Mouse (Mus musculus): ENCODE measurements around the gene Prkd2.

The Prkd2 gene

GRCm38 (mm10) chr7:16842645-16843063 is at the start of gene Prkd2:
Gene Prkd2 (plus strand): TSS chr7:16842902.
- DNase-seq (ENCODE audit: low spot score in 2 of 2) = peak; percentile 85 to 89

DNA sequence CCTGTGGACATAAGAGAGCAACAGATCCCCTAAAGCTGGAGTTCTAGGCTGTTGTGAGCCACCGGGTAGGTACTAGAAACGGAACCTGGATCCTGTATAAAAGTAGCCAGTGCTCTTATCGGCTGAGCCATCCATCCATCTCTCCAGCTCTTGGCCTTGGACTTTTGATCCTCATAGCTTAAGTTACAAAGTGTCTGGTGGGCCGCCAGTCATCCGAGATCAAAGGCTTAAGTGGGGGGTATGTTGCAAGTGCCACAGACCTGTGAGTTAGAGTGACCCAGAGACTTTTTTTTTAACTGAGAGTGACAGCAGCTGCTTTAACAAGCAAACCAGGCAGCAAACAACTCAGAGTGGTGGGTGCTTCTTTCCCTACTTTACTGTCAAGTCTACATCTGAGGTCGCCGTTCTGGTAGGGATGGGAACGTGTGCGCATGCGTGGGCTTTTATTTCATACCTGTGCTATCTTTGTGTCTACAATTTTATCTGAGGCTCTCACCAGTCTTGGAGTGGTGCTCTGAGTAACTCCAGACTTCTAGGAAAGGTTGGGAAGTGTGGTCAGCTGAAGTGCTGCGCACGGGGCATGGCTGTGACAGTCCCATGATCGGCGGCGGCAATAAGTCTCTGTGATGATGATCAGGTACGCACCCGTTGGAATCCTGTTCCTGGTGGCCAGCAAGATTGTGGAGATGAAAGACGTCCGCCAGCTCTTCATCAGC is 49.5 kb upstream of the Prkd2 start:
- no peak for DNase-seq (ENCODE audit: low spot score in 2 of 2)

DNA sequence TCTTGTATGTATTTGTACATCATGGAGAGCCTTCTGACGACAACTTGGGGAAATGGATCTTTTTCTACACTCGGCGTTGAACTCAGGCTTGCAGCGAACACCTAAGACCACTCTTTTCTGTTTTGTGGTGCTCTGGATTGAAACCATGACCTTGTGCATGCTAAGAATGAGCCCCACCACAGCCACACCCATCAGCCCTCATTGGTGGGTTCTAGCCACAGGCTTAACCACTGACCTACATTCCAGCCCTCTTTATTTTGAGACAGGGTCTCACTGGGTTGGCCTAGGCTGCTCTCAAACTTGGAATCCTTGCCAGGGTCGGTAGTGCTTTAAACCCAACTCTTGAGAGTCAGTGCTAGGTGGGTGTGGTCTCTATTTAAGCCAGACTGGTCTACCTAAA is 47.8 kb upstream of the Prkd2 start:
- DNase-seq (ENCODE audit: low spot score in 2 of 2) = no peak

DNA sequence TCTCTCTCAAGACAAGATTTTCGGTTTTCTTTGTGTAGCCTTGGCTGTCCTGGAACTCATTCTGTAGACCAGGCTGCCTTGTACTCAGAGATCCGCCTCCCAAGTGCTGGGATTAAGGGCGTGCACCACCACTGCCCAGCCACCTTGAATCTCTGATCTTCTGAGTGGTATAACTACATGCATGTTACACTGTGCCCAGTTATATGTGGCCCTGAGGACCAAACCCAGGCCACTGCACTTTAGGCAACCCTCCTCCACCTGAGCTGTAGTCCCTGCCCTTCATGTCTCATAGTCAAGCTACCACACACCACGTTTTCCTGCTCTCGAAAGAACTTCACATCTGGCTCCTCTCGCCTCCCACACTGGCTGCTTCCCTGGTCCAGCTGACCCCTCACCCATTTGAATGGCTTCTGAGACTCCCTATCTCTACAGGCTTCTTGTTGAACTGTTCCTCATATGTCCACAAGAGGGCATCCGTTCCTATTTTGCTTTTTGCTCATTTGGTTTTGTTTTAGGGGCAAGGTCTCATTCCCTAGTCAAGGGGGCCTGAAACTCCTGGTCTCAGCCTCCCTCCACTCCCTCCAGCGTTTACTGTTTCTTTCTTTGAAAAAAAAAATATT is 38.2 kb upstream of the Prkd2 start:
- DNase-seq (ENCODE audit: low spot score in 2 of 2) = no peak

GRCm38 (mm10) chr7:16807936-16808335 is 34.8 kb upstream of the Prkd2 start:
- DNase-seq (ENCODE audit: low spot score in 2 of 2) = no peak

DNA sequence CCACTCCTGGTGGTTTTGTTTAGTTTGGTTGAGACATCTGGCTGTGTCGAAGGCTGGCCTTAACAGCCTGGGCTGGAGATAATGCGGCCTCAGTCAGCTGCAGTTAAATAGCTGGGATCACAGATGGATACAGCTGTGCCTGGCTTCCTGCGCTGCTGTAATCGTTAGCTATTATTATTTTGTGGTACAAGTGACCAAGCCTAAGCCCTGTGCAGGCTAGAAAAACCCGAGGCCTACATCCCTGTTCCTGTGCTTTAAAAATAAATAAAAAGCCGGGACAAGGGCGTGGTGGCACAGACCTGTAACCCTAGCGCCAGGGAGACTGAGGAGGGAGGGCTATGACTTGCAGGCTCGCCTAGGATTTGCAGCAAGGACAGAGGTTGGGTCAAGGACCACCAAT is 34.1 kb upstream of the Prkd2 start:
- DNase-seq (ENCODE audit: low spot score in 2 of 2) = no peak

DNA sequence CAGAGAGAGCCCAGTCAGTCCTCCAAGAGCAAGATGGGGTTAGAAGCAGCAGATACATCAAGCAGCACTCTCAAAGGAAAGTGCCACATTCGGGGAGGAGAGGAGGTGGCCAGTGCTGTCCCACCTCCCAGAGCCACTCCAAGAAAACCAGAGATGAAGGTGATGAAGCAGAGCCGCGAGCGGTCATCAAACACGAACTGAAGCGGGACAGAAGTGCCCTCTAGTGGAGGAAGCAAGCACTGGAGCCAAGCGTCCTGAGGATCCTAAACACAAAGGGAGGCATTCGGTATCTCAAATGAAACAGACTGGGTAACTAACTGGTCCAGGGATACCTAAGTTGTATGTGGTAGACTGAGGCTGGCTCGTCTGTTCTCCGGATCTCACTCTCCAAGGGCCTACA is 33.0 kb upstream of the Prkd2 start:
- DNase-seq (ENCODE audit: low spot score in 2 of 2) = peak; percentile 74 to 85

DNA sequence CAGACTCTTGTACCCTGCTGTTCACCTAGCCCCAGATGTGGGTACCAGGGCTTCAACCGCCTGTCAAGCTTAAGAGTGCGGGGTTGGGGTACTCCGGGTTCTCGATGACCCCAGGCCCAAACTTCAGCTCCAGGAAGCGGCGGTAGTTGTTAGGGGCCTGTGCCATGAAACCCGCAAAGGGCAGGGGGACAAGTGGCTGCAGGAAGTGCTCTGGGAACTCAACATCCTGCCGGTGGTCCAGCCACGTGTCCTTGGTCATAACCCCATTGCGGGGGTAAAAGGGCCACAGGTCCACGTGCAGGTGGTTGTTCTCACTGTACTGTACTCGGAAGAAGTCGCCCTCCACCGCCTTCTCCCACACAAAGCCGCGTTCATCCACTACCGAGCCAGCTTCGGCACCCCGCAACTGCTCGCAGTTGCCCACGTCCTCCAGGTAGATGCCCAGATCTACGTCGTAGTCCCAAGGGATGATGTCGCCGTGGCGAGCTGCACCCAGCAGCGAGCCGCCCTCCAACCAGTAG is 32.2 kb upstream of the Prkd2 start:
- no peak for DNase-seq (ENCODE audit: low spot score in 2 of 2)

DNA sequence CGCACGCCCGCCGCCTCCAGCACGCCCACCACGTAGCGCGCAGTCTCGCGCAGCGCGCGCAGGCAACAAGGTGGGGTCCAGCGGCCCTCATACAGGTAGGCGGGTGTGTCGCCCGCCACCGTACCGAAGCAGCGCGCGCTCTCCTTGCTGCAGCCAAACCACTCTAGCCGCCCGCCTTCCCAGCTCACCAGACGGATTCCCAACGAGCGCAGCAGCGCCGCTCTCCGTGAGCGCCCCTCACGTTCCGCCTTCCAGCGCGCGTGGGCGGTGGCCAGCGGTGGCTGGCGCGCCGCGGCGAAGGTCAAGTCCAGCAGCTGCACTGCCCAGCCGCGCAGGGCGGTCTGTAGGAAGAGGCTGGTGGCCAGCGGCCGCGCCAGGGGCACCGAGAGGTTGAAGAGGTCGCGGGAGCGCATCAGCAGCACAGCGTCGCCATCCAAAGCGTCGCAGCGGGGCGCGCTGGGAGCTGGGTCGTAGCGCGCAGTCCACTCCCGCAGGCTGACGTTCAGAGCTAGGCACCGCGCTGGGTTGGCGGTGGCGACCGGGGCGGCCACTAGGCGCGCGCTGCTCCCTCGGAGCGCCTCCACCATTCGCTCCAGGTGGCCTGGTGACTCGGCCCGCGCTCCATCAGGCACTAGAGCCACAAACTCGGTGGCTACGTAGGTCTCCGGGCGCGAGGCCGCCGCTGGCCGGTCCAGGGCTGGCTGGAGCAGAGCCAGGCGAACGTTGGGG is 31.6 kb upstream of the Prkd2 start:
- DNase-seq (ENCODE audit: low spot score in 2 of 2) = peak; percentile 55 to 61

DNA sequence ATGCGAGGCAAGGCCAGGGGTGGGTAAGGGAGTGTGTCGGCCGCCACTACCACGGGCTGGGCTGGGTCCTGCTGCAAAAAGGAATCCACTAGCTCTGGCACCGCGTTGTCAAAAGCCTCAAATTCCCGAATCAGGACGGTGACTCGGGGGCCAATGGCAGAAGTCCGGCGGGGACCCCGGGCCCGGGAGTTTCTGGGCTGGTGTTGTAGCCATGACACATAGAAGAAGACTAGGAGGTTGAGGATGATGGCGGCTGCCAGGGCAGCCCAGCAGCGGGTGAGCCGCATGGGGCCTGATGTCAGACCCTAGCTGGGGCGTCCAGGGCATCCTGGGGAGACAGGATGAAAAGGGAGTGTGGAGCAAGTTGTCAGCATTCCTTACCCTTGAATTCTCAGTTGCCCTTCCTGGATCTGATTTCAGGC is 31.0 kb upstream of the Prkd2 start:
- no peak for DNase-seq (ENCODE audit: low spot score in 2 of 2)

- no peak for DNase-seq (ENCODE audit: low spot score in 2 of 2)
Observed at GRCm38 (mm10) chr7:16812505-16812904, 30.2 kb upstream of the Prkd2 start.

DNA sequence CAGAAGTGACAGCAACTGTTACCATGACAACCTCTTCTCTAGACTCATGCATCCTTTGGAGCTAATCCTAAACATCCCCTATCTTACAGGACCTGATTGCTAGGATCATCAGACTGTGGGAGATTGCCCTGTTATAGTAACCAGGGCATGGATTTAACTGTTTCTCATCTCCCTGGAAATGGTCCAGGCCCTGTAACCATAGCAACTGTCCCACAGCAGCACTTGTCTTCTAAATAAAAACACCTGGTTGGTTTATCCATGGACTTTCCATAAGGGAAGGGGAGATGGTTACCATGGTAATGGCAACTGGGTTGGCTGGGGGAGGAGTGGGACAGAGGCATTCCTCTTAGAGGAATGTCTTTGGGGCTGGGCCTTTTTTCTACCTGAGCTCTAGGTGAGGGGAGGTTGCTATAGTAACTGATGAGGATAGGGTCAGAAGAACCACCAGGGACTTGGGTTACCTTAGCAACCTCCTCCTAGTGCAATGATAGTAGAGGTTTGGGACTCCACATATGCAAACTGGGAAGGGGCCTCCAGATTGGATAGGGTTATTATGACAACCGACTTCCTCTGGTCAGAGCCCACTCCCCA is 27.3 kb upstream of the Prkd2 start, which contains the start of gene Strn4:
Gene Strn4, plus strand, starts transcription at position 539 of the 591 bp plus-strand sequence.
- peak; percentile 46 to 50 for DNase-seq (ENCODE audit: low spot score in 2 of 2)

- DNase-seq (ENCODE audit: low spot score in 2 of 2) = peak; percentile 70 to 74
Observed at GRCm38 (mm10) chr7:16816078-16816474, 26.6 kb upstream of the Prkd2 start.

DNA sequence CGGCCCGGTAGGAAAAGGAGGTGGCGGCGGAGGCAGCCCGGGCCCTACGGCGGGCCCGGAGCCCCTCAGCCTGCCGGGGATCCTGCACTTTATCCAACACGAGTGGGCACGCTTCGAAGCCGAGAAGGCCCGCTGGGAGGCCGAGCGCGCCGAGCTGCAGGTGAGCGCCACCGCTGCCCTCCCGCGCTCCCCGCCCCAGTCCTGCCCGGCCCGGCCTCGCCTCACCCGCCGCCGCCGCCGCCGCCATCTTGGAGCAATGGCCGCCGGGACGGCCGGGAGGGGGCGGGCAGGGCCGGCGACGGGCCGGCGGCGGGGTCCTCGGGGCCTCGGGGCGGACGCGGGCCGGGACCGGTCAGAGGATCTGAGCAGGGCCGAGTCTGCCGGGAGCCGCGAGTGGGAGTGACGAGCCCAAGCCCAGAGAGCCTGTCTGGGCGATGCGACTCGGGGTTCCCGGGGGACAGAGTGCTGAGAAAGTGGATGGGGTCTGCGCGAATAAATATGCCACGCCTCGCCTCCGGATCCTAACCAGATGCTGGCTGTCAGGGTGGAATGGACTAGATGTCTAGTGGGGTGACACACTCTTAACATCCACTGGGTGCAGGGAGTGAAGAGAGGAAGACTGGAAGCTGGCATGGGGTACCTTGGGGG is 26.1 kb upstream of the Prkd2 start, which contains the start of gene Fkrp:
Gene Fkrp, minus strand, starts transcription at position 258 of the 648 bp plus-strand sequence.
- no peak for DNase-seq (ENCODE audit: low spot score in 2 of 2)

GRCm38 (mm10) chr7:16817693-16818092 is 25.0 kb upstream of the Prkd2 start:
- peak; percentile 50 to 62 for DNase-seq (ENCODE audit: low spot score in 2 of 2)

DNA sequence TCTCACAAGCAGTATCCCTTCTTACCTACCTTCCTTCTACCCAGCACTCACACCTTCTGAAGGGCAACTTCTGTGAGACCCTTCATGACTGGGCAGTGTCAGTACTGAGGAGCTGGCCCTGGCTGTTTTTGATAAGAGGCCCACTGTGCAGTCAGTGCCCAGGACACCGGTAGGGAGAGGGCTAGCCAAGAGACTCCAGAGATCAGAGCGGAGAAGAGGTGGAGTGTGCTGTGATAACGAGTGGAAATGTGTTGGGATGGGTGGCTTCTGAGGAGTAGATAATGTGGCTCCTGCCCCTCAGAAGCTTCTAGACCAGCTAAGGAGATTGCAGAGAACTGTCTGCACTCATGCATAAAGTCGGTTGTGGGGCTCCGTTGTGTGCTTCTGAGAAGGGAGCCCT is 22.9 kb upstream of the Prkd2 start:
- DNase-seq (ENCODE audit: low spot score in 2 of 2) = no peak

- DNase-seq (ENCODE audit: low spot score in 2 of 2) = no peak
Observed at GRCm38 (mm10) chr7:16820271-16820763, 22.4 kb upstream of the Prkd2 start.

GRCm38 (mm10) chr7:16821091-16821490 is 21.6 kb upstream of the Prkd2 start:
- no peak for DNase-seq (ENCODE audit: low spot score in 2 of 2)

DNA sequence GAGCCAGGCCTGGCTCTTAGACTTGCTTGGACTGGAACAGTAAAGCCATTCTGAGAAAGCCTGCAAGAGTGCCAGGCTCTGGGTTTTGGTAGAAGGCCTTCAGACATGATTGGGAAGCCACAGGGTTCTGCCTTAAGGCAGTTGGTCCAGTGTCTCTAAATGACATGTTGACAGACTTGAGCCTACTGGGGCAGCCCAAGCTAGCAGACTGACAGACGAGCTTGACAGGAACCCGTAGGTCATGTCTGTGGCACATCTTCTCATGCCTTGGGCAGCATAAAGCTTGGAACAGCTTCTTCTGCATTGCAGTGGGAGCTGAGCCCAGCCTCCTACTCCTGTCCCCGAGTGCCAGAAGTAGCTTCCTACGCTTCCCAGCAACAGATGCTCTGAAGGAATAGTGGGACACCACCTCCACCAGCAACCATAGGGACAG is 21.0 kb upstream of the Prkd2 start:
- DNase-seq (ENCODE audit: low spot score in 2 of 2) = peak; percentile 81 to 89

- peak; percentile 85 to 90 for DNase-seq (ENCODE audit: low spot score in 2 of 2)
Observed at GRCm38 (mm10) chr7:16823734-16824133, 19.0 kb upstream of the Prkd2 start.

DNA sequence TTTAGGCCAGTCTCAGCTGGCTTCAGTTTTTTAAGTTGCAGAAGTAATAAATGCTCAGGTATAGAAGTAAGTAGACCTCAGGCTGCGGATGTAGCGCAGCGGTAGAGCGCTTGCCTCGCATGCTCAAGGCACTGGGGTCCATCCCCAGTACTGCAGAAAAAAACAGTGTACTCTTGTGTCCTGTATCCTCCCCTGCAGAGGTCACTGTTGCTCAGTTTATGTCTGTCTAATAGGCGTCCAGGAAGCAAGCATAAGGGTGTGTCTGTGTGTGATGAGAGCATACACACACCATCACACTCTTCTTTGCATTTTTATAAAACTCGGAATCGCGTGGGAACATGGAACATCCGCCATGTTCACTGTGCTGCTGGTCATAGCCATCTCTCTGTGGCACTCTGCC is 16.9 kb upstream of the Prkd2 start:
- no peak for DNase-seq (ENCODE audit: low spot score in 2 of 2)
